Mouse (Mus musculus) retina, postnatal 7 days (tissue): ENCODE data around the gene Ctnnbl1.
A peak's percentile ranks its signal among the peaks of the same experiment; 100 is the strongest.

Experiments
- DNase-seq: peaks from one replicate; pipeline ENCODE4 v3.0.0-alpha.2; 2012; ENCODE audit warnings: low read depth, low spot score

The Ctnnbl1 gene

GRCm38 (mm10) chr2:157792840-157793552, 55.8 kb downstream of the Ctnnbl1 start:
- no peak for DNase-seq

- no peak for DNase-seq
Observed at GRCm38 (mm10) chr2:157793851-157794332, 56.7 kb downstream of the Ctnnbl1 start.

GRCm38 (mm10) chr2:157795627-157796423, 58.6 kb downstream of the Ctnnbl1 start:
- DNase-seq, result no peak

- no peak for DNase-seq
Observed at GRCm38 (mm10) chr2:157799533-157799932, 62.3 kb downstream of the Ctnnbl1 start.

- no peak for DNase-seq
Observed at GRCm38 (mm10) chr2:157800288-157800687, 63.1 kb downstream of the Ctnnbl1 start.

GRCm38 (mm10) chr2:157800746-157801501, 63.7 kb downstream of the Ctnnbl1 start:
- peak; percentile 11 for DNase-seq

- no peak for DNase-seq
Observed at GRCm38 (mm10) chr2:157801505-157802357, 64.5 kb downstream of the Ctnnbl1 start.

GRCm38 (mm10) chr2:157802666-157803065, 65.5 kb downstream of the Ctnnbl1 start:
- no peak for DNase-seq

GRCm38 (mm10) chr2:157804388-157804787, 67.2 kb downstream of the Ctnnbl1 start:
- no peak for DNase-seq

- DNase-seq, result no peak
Observed at GRCm38 (mm10) chr2:157805091-157805490, 67.9 kb downstream of the Ctnnbl1 start.

GRCm38 (mm10) chr2:157807076-157807475, 69.9 kb downstream of the Ctnnbl1 start:
- DNase-seq, result no peak

GRCm38 (mm10) chr2:157807621-157808367, 70.6 kb downstream of the Ctnnbl1 start:
- DNase-seq, result peak; percentile 11

GRCm38 (mm10) chr2:157808368-157808923, 71.2 kb downstream of the Ctnnbl1 start:
- no peak for DNase-seq

GRCm38 (mm10) chr2:157809341-157809740, 72.1 kb downstream of the Ctnnbl1 start:
- no peak for DNase-seq

- no peak for DNase-seq
Observed at GRCm38 (mm10) chr2:157810749-157811148, 73.5 kb downstream of the Ctnnbl1 start.

GRCm38 (mm10) chr2:157813121-157813520, 75.9 kb downstream of the Ctnnbl1 start:
- no peak for DNase-seq

- DNase-seq, result no peak
Observed at GRCm38 (mm10) chr2:157814116-157814964, 77.1 kb downstream of the Ctnnbl1 start.

- DNase-seq, result no peak
Observed at GRCm38 (mm10) chr2:157814965-157815283, 77.7 kb downstream of the Ctnnbl1 start.

GRCm38 (mm10) chr2:157817672-157818071, 80.5 kb downstream of the Ctnnbl1 start:
- no peak for DNase-seq
